12 mouse cellular contexts compared by ENCODE assay signal in genomic region chr10:117755086-117755798, GRCm38 (mm10). TPM values are rescaled to one million over a fixed set of nuclear protein-coding genes. Genes with fewer than 3 reads are reported as not detected.
DNase-seq lines count a peak whose midpoint lies in the region; ATAC-seq lines count a peak whose summit lies in the region.
"Had no signal": no experiment of that assay in that cellular context is flagged by ENCODE, and none has a peak within 500 bp of the region (broad histone marks: within the 10 kb centered on the region; RNA-seq: fewer than 3 reads in every experiment).

No protein-coding gene starts in this region.

- no peak overlapping the region for H3K9ac ChIP-seq in midbrain, embryonic 11.5 days (ENCODE audit: low read length)
- no peak overlapping the region for H3K9ac ChIP-seq in midbrain, embryonic 16.5 days (ENCODE audit: low read depth, low read length)
- H3K9ac ChIP-seq: embryonic facial prominence, embryonic 13.5 days had no signal

- peaks cover 33% of the 10 kb centered on the region for H3K36me3 ChIP-seq in midbrain, embryonic 11.5 days (ENCODE audit: control insufficient read depth, insufficient read depth, low read length)
- H3K36me3 ChIP-seq in midbrain, embryonic 16.5 days (ENCODE audit: control insufficient read depth, insufficient read depth, low read length), result peaks cover 42% of the 10 kb centered on the region

- no peak for ATAC-seq in midbrain, embryonic 11.5 days (ENCODE audit: low FRiP score)
- ATAC-seq in midbrain, embryonic 16.5 days, result no peak
- peak; percentile 63 to 69 for ATAC-seq in hematopoietic stem cell, adult 5-6 weeks (replicated peaks in 1 of 2; ENCODE audit: insufficient read depth in 1 of 2, low FRiP score in 2 of 2, low TSS enrichment in 1 of 2, low read depth in 1 of 2, poor library complexity in 2 of 2, severe bottlenecking in 2 of 2)

- no peaks in the 10 kb centered on the region for H3K9me3 ChIP-seq in midbrain, embryonic 11.5 days (ENCODE audit: control insufficient read depth, low read length)
- H3K9me3 ChIP-seq in midbrain, embryonic 16.5 days (replicated peaks; ENCODE audit: control insufficient read depth, low read length, poor library complexity, severe bottlenecking), result no peaks in the 10 kb centered on the region
- H3K9me3 ChIP-seq: embryonic facial prominence, embryonic 13.5 days had no signal

- H3K27ac ChIP-seq in midbrain, embryonic 11.5 days (ENCODE audit: low read depth, low read length), result no peak overlapping the region
- H3K27ac ChIP-seq in midbrain, embryonic 16.5 days (ENCODE audit: low read length), result no peak overlapping the region
- H3K27ac ChIP-seq: embryonic facial prominence, embryonic 13.5 days had no signal

- no peak overlapping the region for H3K4me3 ChIP-seq in midbrain, embryonic 11.5 days (ENCODE audit: low read depth, low read length)
- H3K4me3 ChIP-seq in midbrain, embryonic 16.5 days (ENCODE audit: low read depth, low read length), result no peak overlapping the region
- H3K4me3 ChIP-seq: embryonic facial prominence, embryonic 13.5 days had no signal

- 94% methylated on average over 13 of the region's 13 CpGs for WGBS in midbrain, embryonic 11.5 days
- WGBS in midbrain, embryonic 16.5 days, result 91% methylated on average over 13 of the region's 13 CpGs

- H3K4me2 ChIP-seq in midbrain, embryonic 11.5 days, result no peak overlapping the region
- no peak overlapping the region for H3K4me2 ChIP-seq in midbrain, embryonic 16.5 days (ENCODE audit: low read length)
- H3K4me2 ChIP-seq: embryonic facial prominence, embryonic 13.5 days had no signal

- no peaks in the 10 kb centered on the region for H3K27me3 ChIP-seq in midbrain, embryonic 11.5 days (ENCODE audit: control insufficient read depth, insufficient read depth, low read length)
- H3K27me3 ChIP-seq in midbrain, embryonic 16.5 days (ENCODE audit: control insufficient read depth, insufficient read depth, low read depth, low read length), result no peaks in the 10 kb centered on the region
- H3K27me3 ChIP-seq: embryonic facial prominence, embryonic 13.5 days had no signal

- peak; percentile 67 for DNase-seq in midbrain, embryonic 11.5 days (ENCODE audit: low spot score, missing footprints)
- DNase-seq in skeletal muscle tissue, adult 2 months (ENCODE audit: low read depth, low spot score), result peak; percentile 16
- DNase-seq in urinary bladder, postnatal 14 days (ENCODE audit: low spot score), result no peak
- DNase-seq in right cerebral cortex, postnatal 25 days, result no peak
- DNase-seq in ovary, postnatal 36 days (ENCODE audit: low spot score), result no peak
- DNase-seq: adrenal gland, adult 2 months; cerebellum, adult 18-20 months; kidney, adult 9 months; lung, postnatal 10 days had no signal

- no peaks in the 10 kb centered on the region for H3K4me1 ChIP-seq in midbrain, embryonic 11.5 days (ENCODE audit: control insufficient read depth, insufficient read depth, low read length)
- H3K4me1 ChIP-seq in midbrain, embryonic 16.5 days (ENCODE audit: control insufficient read depth, insufficient read depth, low read length), result no peaks in the 10 kb centered on the region
- H3K4me1 ChIP-seq: embryonic facial prominence, embryonic 13.5 days had no signal

RNA-seq across cellular contexts. Expression of gene Slc35e3, which starts 9.1 kb away (rescaled TPM):
- polyA plus RNA-seq in midbrain, embryonic 11.5 days (2014; fragmentation: Nextera tagmentation; extraction: Ambion mirVana), result 21.4 TPM in 2 replicates
- polyA plus RNA-seq in midbrain, embryonic 16.5 days (2015; fragmentation: Nextera tagmentation; extraction: Ambion mirVana), result 34.4 and 34.8 TPM in 2 replicates
- total RNA-seq in hematopoietic stem cell, adult 5-6 weeks (2017), result 10.3 and 11.4 TPM in 2 replicates

RNA-seq across cellular contexts. Expression of gene Nup107, which starts 37.3 kb away (rescaled TPM):
- polyA plus RNA-seq in midbrain, embryonic 11.5 days (2014; fragmentation: Nextera tagmentation; extraction: Ambion mirVana), result 95.1 and 99.0 TPM in 2 replicates
- polyA plus RNA-seq in midbrain, embryonic 16.5 days (2015; fragmentation: Nextera tagmentation; extraction: Ambion mirVana), result 29.4 and 34.9 TPM in 2 replicates
- total RNA-seq in hematopoietic stem cell, adult 5-6 weeks (2017), result 96.1 and 101 TPM in 2 replicates

RNA-seq across cellular contexts. Expression of gene Mdm2, which starts 44.7 kb away (rescaled TPM):
- polyA plus RNA-seq in midbrain, embryonic 11.5 days (2014; fragmentation: Nextera tagmentation; extraction: Ambion mirVana), result 67.5 and 74.3 TPM in 2 replicates
- 53.1 and 55.7 TPM in 2 replicates for polyA plus RNA-seq in midbrain, embryonic 16.5 days (2015; fragmentation: Nextera tagmentation; extraction: Ambion mirVana)
- 89.1 and 108 TPM in 2 replicates for total RNA-seq in hematopoietic stem cell, adult 5-6 weeks (2017)

Comparison
In these comparisons a context has a peak if more than half of its experiments do, and no peak if none do; other contexts are left out.
1. ATAC-seq: peak in hematopoietic stem cell, adult 5-6 weeks (2 of 2); none in midbrain, embryonic 11.5 days (single experiment) and midbrain, embryonic 16.5 days (single experiment).
2. DNase-seq: peak in midbrain, embryonic 11.5 days (single experiment) and skeletal muscle tissue, adult 2 months (single experiment); none in urinary bladder, postnatal 14 days (single experiment), right cerebral cortex, postnatal 25 days (single experiment) and ovary, postnatal 36 days (single experiment).